Mouse (Mus musculus) Patski (cell line): Measurements from ENCODE around the gene Eml2. TPM values are rescaled to one million over a fixed set of nuclear protein-coding genes. Genes with fewer than 3 reads are reported as not detected.

Experiments
- ATAC-seq: fragments of 100-300 bp; one replicate; pipeline ENCODE4 v1.8.0; 2021
- CTCF ChIA-PET: fragments of 350-600 bp; sonication (Branson Sonifier 250); formaldehyde crosslinking; loops from one replicate; lab custom pipeline; 2022; ENCODE audit warnings: inconsistent platforms; lab: Charles Lee
- POLR2A ChIA-PET: fragments of 350-600 bp; sonication (Branson Sonifier 250); formaldehyde crosslinking; loops from one replicate; lab custom pipeline; 2022; ENCODE audit warnings: antibody characterized with exemption, inconsistent platforms; lab: Charles Lee
- DNase-seq: peaks from one replicate; pipeline ENCODE4 v3.0.0-alpha.2; 2011; ENCODE audit warnings: low read depth, low spot score
- H3K27me3 ChIP-seq: fragments of 371-371 bp; one replicate; pipeline ENCODE4 v1.5.1; 2021
- CTCF ChIP-seq: fragments of 100-300 bp; IDR thresholded peaks from one replicate; pipeline ENCODE4 v1.5.1; 2021
- in situ Hi-C: fragments of 300-500 bp; cut with MboI; formaldehyde crosslinking; loops from 3 replicates; pipeline ENCODE4 v1.11.1; 2018; ENCODE audit warnings: low pct_unique_long_range_greater_than_20kb, mixed read lengths
- polyA plus RNA-seq: library from polyadenylated mRNA; unstranded; gene quantifications from one replicate; pipeline ENCODE4 v1.2.3, GENCODE M21; 2021

Eml2 gene
- polyA plus RNA-seq, 1 experiment from 2014 or later: 73.6 TPM

DNA sequence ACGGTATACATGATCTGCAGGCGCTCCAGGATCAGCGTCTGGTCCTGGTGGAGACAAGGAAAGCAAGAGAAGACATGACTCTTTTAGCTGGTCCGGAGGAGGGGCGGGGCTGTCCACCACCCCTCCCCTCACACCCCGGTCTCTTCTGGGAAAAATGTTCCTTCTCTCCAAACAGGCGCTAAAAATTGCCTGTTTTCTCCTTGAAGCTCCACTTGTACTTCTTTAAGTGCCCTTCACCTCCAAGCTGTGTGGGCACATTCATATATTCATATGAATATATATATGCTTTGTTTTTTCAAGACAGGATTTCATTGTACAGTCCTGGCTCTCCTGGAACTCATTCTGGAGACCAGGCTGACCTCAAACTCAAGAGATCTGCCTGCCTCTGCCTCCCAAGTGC lies 13.3 kb upstream of the Eml2 start:
- no peak for DNase-seq
- H3K27me3 ChIP-seq: peaks cover 4% of the 10 kb centered on the region
- POLR2A ChIA-PET: no interaction called here
- in situ Hi-C loops: loop anchor here (10.0 kb wide), 1 partner anchor 122 kb away; the partner anchor contains the start of genes Ppm1n and Rtn2
- no peak for ATAC-seq
- TF ChIP-seq CTCF: no peak
- CTCF ChIA-PET: interaction anchor here (1.2 kb wide), 1 partner anchor 14 kb away, joined by 4 read pairs; no protein-coding TSS in a partner anchor

DNA sequence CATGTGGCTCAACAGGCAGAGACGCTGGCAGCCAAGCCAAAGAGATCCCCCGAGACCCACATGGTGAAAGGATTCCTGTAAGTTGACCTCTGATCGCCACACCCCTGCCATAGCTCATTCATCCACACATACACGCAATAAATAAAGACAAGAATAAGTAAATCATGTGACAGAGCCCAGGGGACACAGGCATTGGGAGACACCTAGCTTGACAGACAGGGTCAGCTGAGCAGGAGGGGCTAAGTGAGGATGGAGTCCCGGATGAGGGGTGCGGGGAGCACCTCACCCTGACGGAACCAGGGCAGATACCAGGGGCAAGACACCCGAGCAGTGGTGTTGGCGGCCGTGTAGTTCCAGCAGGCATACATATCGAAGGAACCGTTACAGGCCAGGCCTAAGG lies 12.5 kb upstream of the Eml2 start:
- ChIA-PET POLR2A (no interaction called here), CTCF (interaction anchor here (0.8 to 1.2 kb wide), 3 partner anchors 9 to 45 kb away, joined by 4 read pairs; no protein-coding TSS in a partner anchor)
- in situ Hi-C loops: loop anchor here (10.0 kb wide), 1 partner anchor 121 kb away; the partner anchor contains the start of genes Ppm1n and Rtn2
- H3K27me3 ChIP-seq: peaks cover 7% of the 10 kb centered on the region
- TF ChIP-seq CTCF: no peak
- no peak for ATAC-seq
- DNase-seq: no peak

DNA sequence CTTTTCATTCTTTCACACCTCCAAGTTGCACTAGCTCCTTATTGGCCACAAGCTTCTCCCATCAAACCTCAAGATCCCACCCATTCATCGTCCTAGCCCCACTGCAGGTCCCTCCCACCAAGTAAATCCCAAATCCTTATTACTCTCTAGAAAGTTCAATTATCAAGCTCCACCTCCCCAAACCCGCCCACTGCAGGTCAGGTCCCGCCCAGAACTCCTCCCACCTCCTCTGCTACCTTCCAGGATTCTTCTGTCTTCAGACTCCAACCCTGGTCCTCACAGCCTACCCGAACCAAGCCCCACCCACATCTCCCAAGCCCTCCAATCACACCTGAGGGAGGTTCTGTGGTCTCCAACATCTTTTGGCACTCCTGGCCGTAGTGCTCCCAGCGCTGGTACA lies 12.0 kb upstream of the Eml2 start:
- ATAC-seq: no peak
- ChIA-PET CTCF (interaction anchor here (0.8 to 1.2 kb wide), 3 partner anchors 9 to 45 kb away, joined by 4 read pairs; no protein-coding TSS in a partner anchor), POLR2A (no interaction called here)
- in situ Hi-C loops: loop anchor here (10.0 kb wide), 1 partner anchor 121 kb away; the partner anchor contains the start of genes Ppm1n and Rtn2
- no peak for TF ChIP-seq CTCF
- H3K27me3 ChIP-seq: peaks cover 7% of the 10 kb centered on the region
- no peak for DNase-seq

DNA sequence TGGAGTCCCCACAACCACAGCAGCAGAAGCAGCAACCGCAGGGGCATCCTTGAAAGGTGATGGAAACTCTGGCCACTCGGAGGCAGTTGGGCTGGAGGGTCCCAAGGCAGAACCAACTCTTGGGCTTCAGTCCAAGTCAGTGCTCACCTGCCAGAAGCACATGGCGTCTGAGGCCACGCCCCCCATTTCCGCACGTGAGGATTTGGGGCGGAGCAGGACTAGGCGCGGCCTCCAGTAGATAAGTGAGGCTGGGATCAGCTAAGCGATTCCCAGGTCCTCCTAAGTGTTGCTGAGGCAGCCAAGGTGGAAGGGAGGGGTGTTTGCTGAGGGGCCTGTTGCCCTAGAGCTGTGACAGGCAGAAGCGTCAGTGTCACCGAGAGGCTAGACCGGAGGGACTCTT lies 11.2 kb upstream of the Eml2 start:
- DNase-seq (no peak), ATAC-seq (no peak)
- H3K27me3 ChIP-seq: peaks cover 7% of the 10 kb centered on the region
- ChIA-PET POLR2A (no interaction called here), CTCF (interaction anchor here (1.8 kb wide), 1 partner anchor 13 kb away, joined by 5 read pairs; no protein-coding TSS in a partner anchor)
- in situ Hi-C loops: loop anchor here (5.0 to 10.0 kb wide), 2 partner anchors 42 to 120 kb away; partner anchors contain the start of genes Ppm1n and Rtn2
- TF ChIP-seq CTCF: no peak

DNA sequence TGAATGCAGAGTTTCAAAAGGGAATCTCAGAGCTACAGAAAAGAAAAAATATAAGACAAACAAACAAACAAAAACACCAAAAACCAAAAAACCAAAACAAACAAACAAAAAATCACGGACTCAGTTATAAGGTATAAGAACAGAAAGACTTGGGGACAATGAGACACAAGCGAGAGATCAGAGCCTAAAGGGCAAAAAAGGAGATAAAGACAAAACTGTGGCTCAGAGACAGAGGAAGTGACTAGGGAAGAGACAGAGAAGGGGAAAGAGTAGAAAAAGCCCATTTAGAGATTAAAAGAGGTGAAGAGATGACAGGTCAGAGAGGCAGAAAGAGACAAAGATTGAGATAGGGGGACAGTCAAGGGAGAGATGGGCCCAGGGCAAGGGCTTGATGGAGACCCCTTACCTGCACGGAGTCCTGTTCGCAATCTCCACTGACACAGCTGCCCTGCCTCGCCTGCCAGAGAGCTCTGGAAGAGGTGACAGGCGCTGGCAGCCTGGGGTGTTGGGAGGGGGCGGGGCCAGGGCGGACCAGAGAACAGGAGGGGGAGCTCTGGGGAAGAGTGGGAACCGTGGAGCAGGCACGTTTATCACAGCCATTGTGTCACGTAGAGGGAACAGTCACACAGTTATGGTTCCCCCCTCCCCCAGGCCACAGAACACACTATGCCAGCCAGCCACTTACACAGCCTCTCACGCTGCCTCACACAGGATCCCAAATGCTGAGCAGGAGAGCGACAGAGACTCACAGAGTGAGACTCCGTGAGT lies 10.4 kb upstream of the Eml2 start, which contains the start of gene Gipr:
Gene Gipr (minus strand): TSS at position 472 of the 768 bp plus-strand sequence.
- ChIA-PET POLR2A (no interaction called here), CTCF (interaction anchor here (1.8 kb wide), 1 partner anchor 13 kb away, joined by 5 read pairs; no protein-coding TSS in a partner anchor)
- no peak for TF ChIP-seq CTCF
- DNase-seq (no peak), ATAC-seq (no peak)
- in situ Hi-C loops: loop anchor here (5.0 to 10.0 kb wide), 2 partner anchors 41 to 119 kb away; partner anchors contain the start of genes Ppm1n and Rtn2
- H3K27me3 ChIP-seq: peaks cover 7% of the 10 kb centered on the region

DNA sequence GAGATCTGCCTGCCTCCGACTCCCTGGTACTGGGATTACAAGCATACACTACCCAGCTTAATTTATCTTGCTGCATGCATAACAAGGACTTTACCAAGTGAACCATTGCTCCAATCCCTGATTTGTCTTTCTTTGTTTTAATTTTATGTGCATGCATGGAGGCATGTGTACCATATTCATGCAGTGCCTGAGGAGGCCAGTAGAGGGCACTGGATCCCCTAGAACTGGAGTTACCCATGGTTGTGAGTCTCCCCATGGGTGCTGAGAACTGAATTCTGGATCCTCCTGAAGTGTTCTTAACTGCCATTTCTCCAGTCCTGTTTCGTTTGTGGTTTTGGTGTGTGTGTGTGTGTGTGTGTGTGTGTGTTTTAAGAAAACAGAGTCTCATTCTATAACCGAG lies 9.2 kb upstream of the Eml2 start:
- CTCF ChIA-PET: interaction anchor here (1.8 kb wide), 1 partner anchor 11 kb away, joined by 5 read pairs; no protein-coding TSS in a partner anchor
- TF ChIP-seq CTCF: no peak
- in situ Hi-C loops: loop anchor here (5.0 to 10.0 kb wide), 2 partner anchors 40 to 118 kb away; partner anchors contain the start of genes Ppm1n and Rtn2
- ATAC-seq (no peak), DNase-seq (no peak)
- peaks cover 7% of the 10 kb centered on the region for H3K27me3 ChIP-seq
- POLR2A ChIA-PET: no interaction called here

DNA sequence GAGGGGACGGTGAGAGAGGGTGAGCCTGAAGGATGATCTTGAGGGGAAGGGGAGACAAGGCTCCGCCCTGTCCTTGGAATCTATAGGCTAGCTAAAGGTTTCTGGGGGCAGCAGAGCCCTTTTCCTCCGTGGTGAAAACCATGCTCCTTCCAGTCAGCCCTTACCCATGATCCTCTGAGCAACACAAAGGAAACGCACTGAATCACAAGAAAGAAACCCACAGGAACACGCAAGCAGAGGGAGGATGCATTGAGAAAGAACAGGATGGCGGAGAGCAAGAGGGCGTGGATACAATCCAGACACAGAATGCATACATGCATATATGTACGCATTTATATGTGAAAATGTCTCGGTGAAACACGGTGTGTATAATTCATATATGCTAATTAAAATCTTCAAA lies 6.7 kb upstream of the Eml2 start:
- H3K27me3 ChIP-seq: peaks cover 7% of the 10 kb centered on the region
- ChIA-PET POLR2A (no interaction called here), CTCF (interaction anchor here (0.7 kb wide), 1 partner anchor 14 kb away, joined by 3 read pairs; no protein-coding TSS in a partner anchor)
- no peak for DNase-seq
- in situ Hi-C loops: loop anchor here (5.0 to 10.0 kb wide), 2 partner anchors 38 to 115 kb away; partner anchors contain the start of genes Ppm1n and Rtn2
- no peak for TF ChIP-seq CTCF
- no peak for ATAC-seq

DNA sequence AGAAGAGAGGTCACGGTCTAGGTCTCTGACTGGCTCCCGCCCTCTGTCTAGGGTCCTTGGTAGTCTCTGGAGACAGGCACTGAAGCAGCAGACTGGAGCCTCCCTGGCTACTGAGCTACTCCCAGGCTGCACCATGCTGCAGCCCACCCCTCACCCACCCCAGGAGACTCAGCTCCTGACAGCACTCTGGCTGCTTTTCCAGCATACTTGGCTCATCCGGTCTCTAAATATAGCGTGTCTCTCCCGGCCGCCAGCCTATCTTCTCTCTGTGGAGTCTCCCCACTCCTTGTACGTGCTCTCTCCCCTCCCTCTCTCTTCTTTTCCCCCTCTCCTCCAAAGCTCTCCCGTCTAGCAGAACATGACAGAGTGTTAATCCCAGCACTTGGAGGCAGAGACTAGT lies 6.1 kb upstream of the Eml2 start:
- DNase-seq (no peak), ATAC-seq (no peak)
- no peak for TF ChIP-seq CTCF
- CTCF ChIA-PET: interaction anchor here (2.0 kb wide), 1 partner anchor 12 kb away, joined by 4 read pairs; no protein-coding TSS in a partner anchor
- POLR2A ChIA-PET: interaction anchor here (0.6 kb wide), 1 partner anchor 759 kb away, joined by 3 read pairs; no protein-coding TSS in a partner anchor
- in situ Hi-C loops: no loop called here
- peaks cover 5% of the 10 kb centered on the region for H3K27me3 ChIP-seq

DNA sequence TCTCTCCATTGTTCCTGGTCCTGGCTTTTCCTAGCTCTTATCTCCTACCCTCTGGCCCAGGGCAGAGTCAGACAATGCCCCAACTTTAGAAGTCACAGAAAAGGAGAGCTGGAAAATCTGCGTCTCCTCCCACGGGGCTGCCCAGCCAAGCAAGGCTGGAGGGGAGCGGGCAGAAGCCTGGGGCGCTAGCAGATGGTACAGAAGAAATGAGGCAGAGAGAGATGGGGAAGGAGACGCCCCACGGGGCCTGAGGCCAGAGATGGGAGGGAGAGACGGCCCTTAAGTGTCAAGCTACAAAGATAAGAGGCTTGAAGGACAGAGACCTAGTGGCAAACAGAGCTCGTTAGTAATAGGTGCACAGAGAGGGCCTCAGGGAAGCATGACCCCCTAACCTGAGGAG lies 4.4 kb upstream of the Eml2 start:
- POLR2A ChIA-PET: no interaction called here
- ATAC-seq (no peak), DNase-seq (no peak)
- CTCF ChIA-PET: interaction anchor here (2.0 kb wide), 1 partner anchor 13 kb away, joined by 4 read pairs; no protein-coding TSS in a partner anchor
- H3K27me3 ChIP-seq: peaks cover 3% of the 10 kb centered on the region
- no peak for TF ChIP-seq CTCF
- in situ Hi-C loops: no loop called here

DNA sequence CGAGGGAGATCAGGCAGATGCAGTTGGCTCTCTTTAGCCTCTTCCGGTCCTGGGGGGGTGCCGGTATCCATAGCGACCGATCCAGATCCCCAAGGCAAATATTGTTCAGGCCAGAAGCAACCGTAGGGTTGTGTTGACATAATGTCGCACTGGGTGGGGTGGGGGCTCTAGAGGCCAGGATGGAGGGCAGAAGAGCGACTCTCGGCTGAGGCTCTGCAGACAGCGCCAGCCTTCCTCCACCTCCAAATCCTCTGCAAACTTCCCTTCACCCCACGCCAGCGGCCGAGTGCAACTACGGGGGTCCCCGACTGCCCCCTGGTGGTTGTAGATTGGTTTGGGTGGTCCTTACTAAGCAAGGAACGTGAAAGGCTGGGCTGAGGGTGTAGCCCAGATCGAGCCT lies 3.3 kb upstream of the Eml2 start:
- in situ Hi-C loops: no loop called here
- DNase-seq: no peak
- peak; percentile 80 for TF ChIP-seq CTCF
- no peak for ATAC-seq
- ChIA-PET POLR2A (no interaction called here), CTCF (interaction anchor here (1.0 to 1.5 kb wide), 4 partner anchors 9 to 36 kb away, joined by 3 to 5 read pairs (median 4); no protein-coding TSS in a partner anchor)
- H3K27me3 ChIP-seq: peaks cover 3% of the 10 kb centered on the region
